Mouse (Mus musculus) embryonic fibroblast, embryonic 13.5 days (primary cell): ENCODE results near the gene Mrm3.
"Not testable (repeated sequence)": the region's sequence is repeated elsewhere in the genome, so short reads cannot be mapped to it uniquely, and the experiment has no call there.

Experiments used
- CTCF ChIP-seq: IDR thresholded peaks from 2 replicates; pipeline ENCODE4 v1.5.1; 2011; ENCODE audit warnings: mild to moderate bottlenecking, control low read depth, low read length, moderate library complexity, borderline replicate concordance; ENCODE audit not compliant: insufficient read depth
- POLR2A ChIP-seq: IDR thresholded peaks from 2 replicates; pipeline ENCODE4 v1.6.1; 2011; ENCODE audit warnings: low read depth, mild to moderate bottlenecking, control low read depth, low read length, moderate library complexity

DNA sequence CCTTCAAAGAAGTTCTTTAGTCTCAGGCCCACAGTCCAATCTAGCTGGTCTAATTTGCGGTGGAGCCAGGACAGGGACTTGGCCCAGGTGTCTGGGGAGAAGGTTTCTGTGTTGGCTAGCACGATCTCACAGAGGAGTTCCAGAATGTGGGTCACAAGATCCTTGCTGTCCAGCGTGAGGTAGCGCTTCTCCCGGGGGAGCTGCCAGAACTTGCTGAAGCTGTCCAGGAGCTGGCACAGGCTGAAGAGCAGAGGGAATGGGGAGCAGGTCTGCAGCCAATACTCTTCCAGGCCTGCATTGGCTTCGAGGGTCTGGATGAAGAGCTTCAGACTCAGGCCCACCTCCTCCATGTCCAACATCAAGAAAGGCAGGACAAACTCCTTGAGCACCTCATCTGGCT is 31.9 kb upstream of the Mrm3 start:
- not testable (repeated sequence) for TF ChIP-seq CTCF, POLR2A
